Mouse (Mus musculus) heart, adult 9 months (tissue): ENCODE results near the gene Ctsc.
"Not testable (repeated sequence)": the region's sequence is repeated elsewhere in the genome, so short reads cannot be mapped to it uniquely, and the experiment has no call there.

Experiments used
- DNase-seq, 2 experiments: peaks; one replicate each; pipeline ENCODE4 v3.0.0; 2022; ENCODE audit warnings: low spot score in 2 of 2

Gene Ctsc

DNA sequence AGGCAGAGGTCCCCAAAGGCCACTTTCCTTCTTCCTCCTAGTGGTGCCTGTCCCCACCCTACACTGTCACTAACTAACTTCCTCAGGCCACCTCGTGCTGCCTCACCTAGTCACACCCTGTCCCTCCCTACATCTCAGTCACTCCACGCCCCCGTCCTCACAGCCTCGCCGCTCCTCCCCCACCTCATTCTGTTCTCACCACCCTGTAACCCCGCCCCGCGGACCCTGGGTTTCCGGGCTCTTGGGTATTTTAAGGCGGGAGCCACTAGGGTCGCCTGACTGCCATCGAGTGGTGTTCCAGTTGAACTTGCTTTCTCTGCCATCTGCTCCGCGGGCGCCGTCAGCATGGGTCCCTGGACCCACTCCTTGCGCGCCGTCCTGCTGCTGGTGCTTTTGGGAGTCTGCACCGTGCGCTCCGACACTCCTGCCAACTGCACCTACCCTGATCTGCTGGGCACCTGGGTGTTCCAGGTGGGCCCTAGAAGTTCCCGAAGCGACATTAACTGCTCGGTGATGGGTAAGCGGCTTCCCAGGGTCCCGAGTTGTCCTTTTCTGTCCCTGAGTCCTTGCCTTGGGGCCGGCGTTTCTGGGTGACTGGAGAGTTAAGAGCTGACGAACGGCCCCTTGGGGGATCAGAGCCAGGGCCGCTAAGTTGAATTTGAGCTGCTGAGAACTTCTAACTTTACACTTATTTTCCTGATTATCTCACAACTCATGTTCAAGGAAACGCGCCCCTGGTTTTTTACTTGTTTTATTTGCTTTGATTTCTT lies at the start of gene Ctsc:
Ctsc (plus strand) TSS at position 228 of the 770 bp plus-strand sequence.
- DNase-seq, result peak; percentile 77 to 85

DNA sequence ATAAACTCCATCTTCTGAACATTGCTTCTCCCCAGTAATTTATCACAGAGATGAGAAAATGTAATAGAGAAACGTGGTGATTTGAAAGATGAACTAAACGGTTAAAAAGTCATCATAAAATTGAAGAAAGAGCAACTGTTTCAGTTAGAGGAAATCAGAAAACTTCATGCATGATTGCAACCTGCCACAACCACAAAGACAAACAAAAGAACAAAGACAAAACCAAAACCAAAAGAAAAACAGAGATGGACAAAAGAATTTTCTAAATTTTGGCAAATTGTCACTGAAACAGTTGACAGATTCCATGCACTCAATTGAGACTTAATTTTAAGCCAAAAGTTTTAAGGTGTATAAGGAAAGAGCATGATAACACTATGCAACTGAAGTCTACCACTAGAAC lies 48.8 kb upstream of the Ctsc start:
- DNase-seq, result no peak

DNA sequence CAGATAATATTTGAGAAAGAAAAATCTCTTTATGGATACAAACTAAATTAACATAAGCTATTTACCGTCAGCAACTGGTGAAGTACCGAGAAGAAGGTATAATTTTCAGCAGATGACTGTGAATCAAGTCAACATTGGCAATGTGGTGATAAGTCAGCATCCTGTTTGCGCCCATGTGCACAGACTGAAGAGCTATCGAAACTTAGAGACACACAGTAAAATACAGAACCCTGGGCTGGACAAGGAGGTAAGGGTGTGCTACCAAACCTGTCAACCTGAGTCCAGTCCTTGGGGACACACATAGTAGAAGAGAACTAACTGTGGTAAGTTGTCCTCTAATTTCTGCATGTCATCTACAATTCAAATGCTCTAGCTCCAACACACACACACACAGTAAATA lies 47.8 kb upstream of the Ctsc start:
- DNase-seq, result no peak

- no peak for DNase-seq
These were observed 46.9 kb upstream of the Ctsc start for GRCm38 (mm10) chr7:88230756-88231522.

DNA sequence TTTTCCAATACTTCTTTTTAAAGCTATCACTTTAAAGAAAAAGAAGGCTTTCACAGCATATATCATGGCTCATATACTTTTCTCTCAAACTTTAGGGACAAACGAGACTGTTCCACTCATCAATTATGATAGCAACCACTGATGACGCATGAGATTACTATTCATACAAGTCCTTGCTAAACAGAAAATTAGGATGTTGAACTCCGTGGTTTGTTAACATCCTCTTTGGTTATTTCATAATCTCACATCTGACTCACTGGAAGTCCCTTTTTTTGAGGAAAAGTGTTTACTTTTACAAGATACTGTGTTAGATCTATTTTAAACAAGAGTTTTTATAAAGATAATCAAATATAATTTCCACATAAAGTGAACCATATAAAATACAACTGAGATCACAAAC lies 34.8 kb upstream of the Ctsc start:
- peak in 1 of 2 experiments; percentile 12 for DNase-seq

DNA sequence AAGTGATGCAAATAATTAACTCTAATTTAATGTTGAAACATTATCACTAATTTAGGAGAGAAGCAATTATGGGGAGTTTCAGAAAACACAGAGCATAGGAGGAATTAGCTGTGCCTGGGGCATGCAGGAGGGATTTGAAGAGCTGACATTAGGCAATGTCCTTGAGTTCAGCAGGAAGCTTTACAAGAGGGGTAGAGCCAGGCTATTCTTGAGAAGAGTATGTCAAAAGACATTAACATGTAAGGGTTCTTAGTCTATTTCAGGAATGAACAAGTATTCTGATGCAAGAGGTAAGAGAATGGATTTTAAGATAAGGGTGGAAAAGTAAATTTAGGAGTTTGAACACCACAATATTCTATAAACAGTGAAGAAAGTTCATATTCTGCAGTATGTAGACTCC lies 33.4 kb upstream of the Ctsc start:
- DNase-seq, result no peak

GRCm38 (mm10) chr7:88250380-88250779 lies 27.5 kb upstream of the Ctsc start:
- DNase-seq, result not testable (repeated sequence)

DNA sequence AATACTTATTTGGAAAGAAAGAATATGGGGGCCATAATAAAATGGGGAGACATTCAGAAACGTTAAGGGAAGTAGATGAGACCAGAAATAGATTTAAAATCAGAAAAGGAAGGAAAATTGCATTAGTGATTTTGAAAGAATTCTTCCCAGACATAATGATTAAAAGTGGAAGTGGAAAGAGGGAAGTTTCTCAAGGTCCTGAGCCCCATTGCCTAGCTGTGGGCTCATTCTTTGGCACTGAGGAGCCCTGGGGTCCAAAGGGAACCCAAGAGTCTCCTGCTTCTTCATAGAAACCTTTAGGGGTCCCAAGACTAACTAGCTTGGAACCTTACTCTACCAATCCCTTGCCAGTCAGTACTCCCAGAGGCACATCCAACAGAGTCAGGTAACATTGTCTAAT lies 26.4 kb upstream of the Ctsc start:
- no peak for DNase-seq

DNA sequence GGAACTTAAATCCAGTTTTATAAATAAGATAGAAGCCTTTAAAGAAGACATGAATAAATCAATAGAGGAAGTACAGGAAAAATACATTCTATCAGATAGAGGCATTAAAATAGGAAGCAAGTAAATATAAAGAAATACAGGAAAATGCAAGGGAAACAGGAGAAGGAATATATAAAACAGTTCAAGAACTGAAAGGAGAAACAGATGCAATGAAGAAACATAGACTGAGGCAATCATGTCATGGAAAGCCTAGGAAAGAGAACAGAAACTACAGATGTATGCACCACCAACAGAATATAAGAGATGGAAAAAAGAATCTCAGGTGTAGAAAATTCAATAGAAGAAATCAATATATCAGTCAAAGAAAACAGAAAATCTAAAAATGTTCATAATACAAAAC lies 25.8 kb upstream of the Ctsc start:
- DNase-seq, result no peak

DNA sequence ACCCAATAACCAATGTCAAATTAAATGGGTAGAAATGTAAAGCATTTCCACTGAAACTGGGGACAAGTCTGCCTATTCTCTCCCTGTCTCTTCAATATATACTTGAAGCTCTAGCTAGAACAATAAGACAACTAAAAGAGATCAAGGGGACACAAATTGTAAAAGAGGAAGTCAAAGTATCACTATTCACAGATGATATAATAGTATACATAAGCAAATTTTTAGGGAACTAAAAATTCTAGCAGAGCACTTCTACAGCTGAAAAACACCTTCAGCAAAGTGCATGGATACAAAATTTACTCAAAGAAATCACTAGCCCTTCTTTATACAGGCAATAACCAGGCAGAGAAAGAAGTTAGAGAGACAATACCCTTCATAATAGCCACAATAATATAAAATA lies 23.0 kb upstream of the Ctsc start:
- no peak for DNase-seq

DNA sequence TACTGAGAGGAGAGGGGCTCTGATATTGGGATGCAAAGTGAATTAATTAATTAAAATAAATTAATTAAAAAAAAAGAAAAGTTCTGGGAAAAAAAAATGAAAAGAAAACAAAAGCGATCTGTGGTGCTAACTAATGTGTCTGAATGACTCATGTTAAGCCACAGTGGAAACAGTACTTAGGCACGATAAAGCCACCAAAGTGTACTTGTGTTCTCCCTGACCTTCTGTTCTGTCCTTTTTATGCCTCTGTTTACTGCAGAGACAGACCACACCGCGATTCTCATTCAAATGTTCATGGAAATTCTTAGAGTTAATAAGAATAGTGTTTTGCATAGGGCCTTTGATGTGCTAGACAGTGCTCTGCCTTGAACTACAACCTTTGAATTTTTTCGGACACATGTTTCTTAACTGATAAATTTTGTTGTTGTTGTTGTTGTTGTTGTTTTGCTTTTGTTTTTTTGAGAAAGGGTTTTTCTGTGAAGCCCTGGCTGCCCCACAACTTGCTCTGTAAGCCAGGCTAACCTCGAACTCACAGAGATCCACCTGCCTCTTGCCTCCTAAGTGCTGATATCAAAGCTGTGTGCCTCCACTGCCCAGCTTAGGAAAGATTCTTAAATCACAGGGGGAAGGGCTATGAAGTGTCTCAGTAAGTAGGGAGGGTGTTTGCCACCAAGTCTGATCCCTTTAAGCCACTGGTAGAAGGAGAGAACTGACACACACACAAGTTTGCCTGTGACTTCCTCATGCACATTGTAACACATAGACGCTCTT lies 18.5 kb upstream of the Ctsc start:
- no peak for DNase-seq

DNA sequence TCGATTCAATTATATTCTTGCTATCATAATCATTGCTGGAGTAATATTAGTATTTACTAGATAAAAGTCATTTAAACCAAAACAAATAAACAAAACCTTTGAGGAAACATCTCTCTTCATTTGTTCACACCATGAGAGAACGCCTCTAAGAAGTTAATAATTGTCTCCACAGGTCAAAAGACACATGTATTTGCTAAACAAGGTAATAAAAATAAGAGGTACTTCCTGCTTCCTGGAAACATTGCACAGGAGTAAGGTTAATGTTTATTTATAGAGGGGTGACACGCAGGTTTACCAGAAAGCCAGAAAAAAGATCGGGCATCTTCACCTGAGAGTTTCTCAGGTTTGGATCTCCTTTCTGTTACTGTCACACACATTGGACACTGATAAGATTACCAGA lies 16.1 kb upstream of the Ctsc start:
- DNase-seq, result no peak

- no peak for DNase-seq
These were observed 13.0 kb upstream of the Ctsc start for GRCm38 (mm10) chr7:88264861-88265260.

DNA sequence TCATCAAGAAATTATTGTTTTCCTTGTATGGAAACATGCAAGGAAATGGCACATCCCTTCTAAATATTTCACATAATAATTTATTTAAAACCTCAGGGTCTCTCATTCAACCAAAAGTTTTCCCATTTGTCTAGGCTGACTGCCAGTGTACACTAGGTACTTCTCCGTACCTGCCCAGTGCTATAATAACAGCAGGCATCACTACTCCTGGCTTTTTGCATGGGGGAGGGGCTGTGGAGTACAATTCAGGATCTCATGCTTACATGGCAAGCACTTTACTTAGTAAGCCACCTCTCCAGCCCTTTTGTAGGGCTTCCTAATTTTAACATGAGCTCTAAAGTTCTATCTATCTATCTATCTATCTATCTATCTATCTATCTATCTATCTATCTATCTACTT lies 8.0 kb upstream of the Ctsc start:
- no peak for DNase-seq

DNA sequence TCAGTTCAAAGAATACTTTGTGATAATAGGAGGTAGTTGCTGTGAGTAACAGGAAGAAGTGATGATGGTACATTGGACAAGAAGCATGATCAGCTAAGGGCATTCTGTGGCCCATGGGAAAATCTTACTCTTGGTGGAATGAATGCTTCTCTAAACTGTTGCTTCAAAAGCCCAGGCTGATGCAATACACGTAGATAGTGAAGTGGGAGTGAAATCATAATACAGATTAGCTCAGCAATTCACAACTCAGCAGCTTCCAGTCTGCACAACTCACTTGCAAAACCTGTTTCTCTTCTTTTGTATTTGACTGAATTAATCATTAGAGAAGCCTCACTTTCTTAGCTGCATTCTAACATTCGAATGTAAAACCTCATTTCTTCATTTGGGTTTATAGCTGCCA lies 6.4 kb upstream of the Ctsc start:
- DNase-seq, result no peak

DNA sequence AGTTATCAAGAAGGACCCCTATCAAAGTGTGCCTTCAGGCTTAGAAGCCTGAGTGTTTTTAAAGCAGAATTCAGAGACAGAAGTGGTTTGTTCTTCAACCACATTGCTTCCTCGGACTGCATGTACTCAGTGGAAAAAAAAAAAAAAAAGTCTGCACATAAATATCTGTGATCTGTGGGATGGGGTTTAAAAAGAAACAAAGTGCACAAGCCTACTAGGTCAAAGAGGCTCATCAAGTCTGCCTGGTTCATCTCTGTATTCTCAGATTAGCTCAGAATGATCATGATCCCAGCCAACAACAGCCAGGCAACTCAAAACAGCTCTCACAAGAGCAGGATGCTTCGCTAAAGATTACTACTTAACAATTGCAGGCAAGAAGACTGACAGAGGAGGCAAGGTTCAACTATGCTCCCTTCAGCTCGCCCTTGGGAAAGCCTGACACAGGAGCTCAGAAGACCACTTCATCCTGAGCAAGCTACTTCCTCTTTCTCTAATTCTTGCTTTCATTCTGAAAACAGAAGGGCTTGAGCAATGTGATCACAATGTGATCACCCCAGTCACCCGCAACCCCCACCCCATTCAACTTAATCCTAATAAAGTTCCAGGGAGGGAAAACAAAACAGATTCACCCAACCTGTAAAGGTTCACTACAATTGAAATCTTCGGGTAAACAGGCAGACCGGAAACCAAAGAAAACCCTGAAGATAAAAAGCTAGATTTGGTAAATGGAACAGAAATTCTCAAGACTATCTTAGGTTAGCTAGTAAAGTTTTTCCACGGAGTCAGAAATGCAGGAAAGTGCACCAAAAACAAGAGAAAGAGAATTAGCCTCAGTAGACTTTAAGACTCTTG lies 745 bp upstream of the Ctsc start:
- peak; percentile 7 to 31 for DNase-seq

- DNase-seq, result no peak
These were observed 827 bp downstream of the Ctsc start for GRCm38 (mm10) chr7:88278628-88279196.

DNA sequence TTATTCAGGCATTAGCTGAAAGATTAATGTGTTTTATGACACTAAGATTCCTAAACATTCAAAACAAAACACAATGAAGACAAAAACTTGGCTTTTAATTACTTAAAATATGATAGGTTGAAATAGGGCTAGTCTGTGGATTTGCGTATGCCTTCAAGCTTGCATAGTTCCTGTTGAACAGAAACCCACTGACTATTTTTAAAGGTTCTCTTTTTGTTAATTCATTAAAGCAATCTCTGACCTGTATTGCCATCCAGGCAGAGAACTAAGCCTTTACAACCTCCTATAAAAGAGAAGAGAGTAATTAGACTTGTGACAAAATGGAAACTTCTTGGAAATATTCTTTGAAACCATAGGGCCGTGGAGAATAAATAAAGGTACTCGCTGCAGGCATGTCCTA lies 7.4 kb downstream of the Ctsc start:
- no peak for DNase-seq

- DNase-seq, result no peak
These were observed 13.2 kb downstream of the Ctsc start for GRCm38 (mm10) chr7:88291036-88291435.

DNA sequence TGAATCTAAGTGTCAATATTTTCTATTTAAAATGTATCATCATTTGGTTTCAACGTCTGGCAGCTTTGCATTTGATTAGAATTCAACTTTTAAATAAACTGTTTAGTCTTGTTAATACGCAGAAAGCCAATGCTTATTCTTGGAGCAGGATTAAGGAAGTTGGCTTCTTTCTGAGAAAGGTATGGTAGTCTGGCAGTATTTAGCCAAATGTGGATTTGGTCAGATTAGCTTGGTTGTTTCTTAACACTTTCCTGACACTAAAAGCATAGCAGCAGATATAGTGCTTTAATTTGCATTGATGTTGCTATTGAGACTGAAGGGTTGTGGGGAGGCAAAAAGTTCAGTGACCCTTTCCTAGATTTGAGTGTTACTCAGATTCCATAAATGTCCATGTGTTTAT lies 14.2 kb downstream of the Ctsc start:
- no peak for DNase-seq

DNA sequence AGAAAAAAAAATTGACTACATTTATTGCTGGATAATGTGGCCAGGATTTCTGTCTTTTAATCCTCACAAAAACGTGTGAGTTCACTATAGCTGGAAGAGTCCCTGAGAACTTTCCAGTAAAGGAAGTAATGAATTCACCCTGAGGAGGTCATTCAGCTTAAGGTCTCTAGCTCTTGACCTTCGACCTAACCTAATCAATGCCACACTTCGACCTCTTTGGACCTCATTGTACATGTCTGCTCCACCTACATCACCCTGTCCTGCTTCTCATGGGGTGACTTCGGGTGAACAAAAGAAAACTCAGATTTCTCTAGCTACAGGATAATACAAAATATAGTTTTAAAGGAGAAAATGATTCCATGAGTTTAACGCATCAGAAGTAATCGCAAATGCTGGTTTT lies 16.0 kb downstream of the Ctsc start:
- no peak for DNase-seq
